29 mouse cellular contexts compared by ENCODE assay signal in genomic region chr13:104014038-104014437, GRCm38 (mm10).
DNase-seq lines count a peak whose midpoint lies in the region; ATAC-seq and TF ChIP-seq lines count a peak whose summit lies in the region.
"Had no signal": no experiment of that assay in that cellular context is flagged by ENCODE, and none has a peak within 500 bp of the region (broad histone marks: within the 10 kb centered on the region; RNA-seq: fewer than 3 reads in every experiment).

No protein-coding gene starts in this region.

- no peak for TF ChIP-seq EP300 in stomach, postnatal 0 days (optimal IDR thresholded peaks at IDR 0.05)

- intact Hi-C loops in heart, postnatal 14 days (cut with DNase I) = no loop called here

- TF ChIP-seq CTCF in E14TG2a.4 (conservative IDR thresholded peaks at IDR 0.05; ENCODE audit: low read length) = no peak
- no peak for TF ChIP-seq CTCF in stomach, postnatal 0 days (IDR thresholded peaks at IDR 0.05; ENCODE audit: low read depth)

- H3K27me3 ChIP-seq in heart, embryonic 13.5 days (replicated peaks) = no peaks in the 10 kb centered on the region
- no peaks in the 10 kb centered on the region for H3K27me3 ChIP-seq in E14TG2a.4 (ENCODE audit: insufficient read depth, low read length)
- no peaks in the 10 kb centered on the region for H3K27me3 ChIP-seq in stomach, postnatal 0 days (ENCODE audit: control insufficient read depth, insufficient read depth, low read length)
- H3K27me3 ChIP-seq: CH12.LX; embryonic facial prominence, embryonic 12.5 days; heart, embryonic 12.5 days; limb, embryonic 13.5 days; lung, embryonic 15.5 days; Patski had no signal

- ATAC-seq in heart, embryonic 13.5 days (ENCODE audit: extremely low read depth, insufficient number of reproducible peaks, low FRiP score, low TSS enrichment) = no peak
- peak; percentile 58 for ATAC-seq in megakaryocyte, adult 5-6 weeks (ENCODE audit: poor library complexity, severe bottlenecking)
- ATAC-seq in stomach, postnatal 0 days (ENCODE audit: low FRiP score, low TSS enrichment) = no peak
- ATAC-seq: inflammation-experienced regulatory T-cells, adult 6 months; Patski had no signal

- no peaks in the 10 kb centered on the region for H3K9me3 ChIP-seq in heart, embryonic 13.5 days
- H3K9me3 ChIP-seq in E14TG2a.4 (ENCODE audit: low read length) = no peaks in the 10 kb centered on the region
- no peaks in the 10 kb centered on the region for H3K9me3 ChIP-seq in stomach, postnatal 0 days (ENCODE audit: control insufficient read depth, low read length)
- H3K9me3 ChIP-seq: embryonic facial prominence, embryonic 12.5 days; heart, embryonic 12.5 days; hindbrain, embryonic 15.5 days; limb, embryonic 13.5 days; lung, embryonic 15.5 days had no signal

- DNase-seq in heart, postnatal 14 days = no peak
- DNase-seq in 416B (ENCODE audit: low read depth) = peak; percentile 66
- DNase-seq in stomach, postnatal 0 days (ENCODE audit: low spot score) = no peak
- no peak for DNase-seq in spleen, postnatal 14 days (ENCODE audit: low spot score in 2 of 2)
- DNase-seq: adrenal gland, postnatal 36 days; cerebellum, adult 8-10 months; cerebellum, postnatal 25 days; gastrocnemius, postnatal 10 days; heart, adult 2 months; heart, postnatal 10 days; kidney, adult 11 months; kidney, postnatal 25 days; lung, postnatal 36 days; thymus, adult 18-20 months; thymus, postnatal 25 days had no signal

- no peak overlapping the region for H3K4me2 ChIP-seq in heart, embryonic 13.5 days
- no peak overlapping the region for H3K4me2 ChIP-seq in stomach, postnatal 0 days (replicated peaks; ENCODE audit: low read depth)
- H3K4me2 ChIP-seq: embryonic facial prominence, embryonic 12.5 days; heart, embryonic 12.5 days; hindbrain, embryonic 15.5 days; limb, embryonic 13.5 days; liver, embryonic 11.5 days; lung, embryonic 15.5 days had no signal

- H3K36me3 ChIP-seq in heart, embryonic 13.5 days = peaks cover 7% of the 10 kb centered on the region; the same call in 1 of the 2 replicates
- no peaks in the 10 kb centered on the region for H3K36me3 ChIP-seq in E14TG2a.4 (ENCODE audit: insufficient read depth, low read length)
- no peaks in the 10 kb centered on the region for H3K36me3 ChIP-seq in stomach, postnatal 0 days (ENCODE audit: control insufficient read depth, insufficient read depth, low read length)
- H3K36me3 ChIP-seq: embryonic facial prominence, embryonic 12.5 days; hindbrain, embryonic 15.5 days; limb, embryonic 13.5 days; lung, embryonic 15.5 days had no signal

- 0 out of 2 replicates have a peak overlapping the region, but pooled peaks have one; percentile 4 for H3K27ac ChIP-seq in heart, embryonic 13.5 days (replicated peaks)
- no peak overlapping the region for H3K27ac ChIP-seq in stomach, postnatal 0 days (replicated peaks)
- H3K27ac ChIP-seq: embryonic facial prominence, embryonic 12.5 days; heart, adult 2 months; hindbrain, embryonic 10.5 days; hindbrain, embryonic 15.5 days; limb, embryonic 13.5 days; lung, embryonic 15.5 days had no signal

- H3K4me1 ChIP-seq in heart, embryonic 13.5 days = peaks cover 14% of the 10 kb centered on the region
- peaks cover 5% of the 10 kb centered on the region; the same call in 1 of the 2 replicates for H3K4me1 ChIP-seq in E14TG2a.4 (replicated peaks; ENCODE audit: low read depth, low read length)
- no peaks in the 10 kb centered on the region for H3K4me1 ChIP-seq in stomach, postnatal 0 days (replicated peaks; ENCODE audit: control insufficient read depth, insufficient read depth)
- H3K4me1 ChIP-seq: embryonic facial prominence, embryonic 12.5 days; hindbrain, embryonic 15.5 days; lung, embryonic 15.5 days had no signal

- H3K4me3 ChIP-seq in heart, embryonic 13.5 days = no peak overlapping the region
- H3K4me3 ChIP-seq in E14TG2a.4 (replicated peaks; ENCODE audit: low read length) = peak overlapping the region; percentile 43; the same call in 1 of the 2 replicates
- H3K4me3 ChIP-seq in stomach, postnatal 0 days (ENCODE audit: low read depth, low read length) = no peak overlapping the region
- H3K4me3 ChIP-seq: embryonic facial prominence, embryonic 12.5 days; heart, adult 2 months; heart, embryonic 12.5 days; hindbrain, embryonic 10.5 days; hindbrain, embryonic 15.5 days; limb, embryonic 13.5 days; lung, embryonic 15.5 days; myocyte had no signal

- no peak overlapping the region for H3K9ac ChIP-seq in heart, embryonic 13.5 days
- no peak overlapping the region for H3K9ac ChIP-seq in stomach, postnatal 0 days (ENCODE audit: low read length)
- H3K9ac ChIP-seq: embryonic facial prominence, embryonic 12.5 days; heart, embryonic 12.5 days; hindbrain, embryonic 15.5 days; limb, embryonic 13.5 days; lung, embryonic 15.5 days had no signal

- 85% methylated on average over 11 of the region's 11 CpGs for WGBS in heart, embryonic 13.5 days
- 86% methylated on average over 11 of the region's 11 CpGs for WGBS in stomach, postnatal 0 days
